8 mouse cellular contexts compared by ENCODE assay signal in genomic region chr12:75918914-75919313, GRCm38 (mm10).
DNase-seq lines count a peak whose midpoint lies in the region; ATAC-seq and TF ChIP-seq lines count a peak whose summit lies in the region.

No protein-coding gene starts in this region.

- 0 out of 2 replicates have a peak, but pooled peaks have one; percentile 40 for ATAC-seq in intestine, embryonic 14.5 days (replicated peaks; ENCODE audit: low FRiP score, low TSS enrichment, low read depth)
- no peak for ATAC-seq in intestine, embryonic 15.5 days
- no peak for ATAC-seq in midbrain, postnatal 0 days (ENCODE audit: low FRiP score)
- ATAC-seq in monocyte, adult 5-6 weeks (replicated peaks; ENCODE audit: insufficient number of reproducible peaks, low FRiP score, low TSS enrichment, poor library complexity, severe bottlenecking), result no peak

- H3K27ac ChIP-seq in intestine, embryonic 14.5 days (ENCODE audit: low read depth), result no peak overlapping the region
- no peak overlapping the region for H3K27ac ChIP-seq in intestine, embryonic 15.5 days
- H3K27ac ChIP-seq in ES-E14 (ENCODE audit: insufficient read depth, low read depth, low read length, poor library complexity, severe bottlenecking), result no peak overlapping the region
- H3K27ac ChIP-seq in midbrain, postnatal 0 days (ENCODE audit: low read depth, low read length), result no peak overlapping the region

- peaks cover 15% of the 10 kb centered on the region for H3K36me3 ChIP-seq in intestine, embryonic 14.5 days (ENCODE audit: control insufficient read depth, insufficient read depth, low read length)
- H3K36me3 ChIP-seq in intestine, embryonic 15.5 days, result no peaks in the 10 kb centered on the region; the same call in 1 of the 2 replicates
- H3K36me3 ChIP-seq in ES-E14 (ENCODE audit: control insufficient read depth, insufficient read depth, low read length, poor library complexity, severe bottlenecking), result no peaks in the 10 kb centered on the region
- no peaks in the 10 kb centered on the region for H3K36me3 ChIP-seq in midbrain, postnatal 0 days (ENCODE audit: insufficient read depth, low read length)

- H3K4me1 ChIP-seq in intestine, embryonic 14.5 days (replicated peaks; ENCODE audit: control insufficient read depth, insufficient read depth, low read length), result no peaks in the 10 kb centered on the region
- H3K4me1 ChIP-seq in intestine, embryonic 15.5 days (replicated peaks), result no peaks in the 10 kb centered on the region
- no peaks in the 10 kb centered on the region for H3K4me1 ChIP-seq in ES-E14 (ENCODE audit: control insufficient read depth in 2 of 2, insufficient read depth in 2 of 2, low read length in 2 of 2, poor library complexity in 1 of 2)
- no peaks in the 10 kb centered on the region for H3K4me1 ChIP-seq in midbrain, postnatal 0 days (ENCODE audit: insufficient read depth, low read length)

- in situ Hi-C loops in ES-E14 (cut with MboI; ENCODE audit: low sequenced_read_pairs in 2 of 2, unreplicated experiment in 2 of 2), result no loop called here

- no peak overlapping the region for H3K4me2 ChIP-seq in intestine, embryonic 14.5 days (ENCODE audit: low read length)
- no peak overlapping the region for H3K4me2 ChIP-seq in intestine, embryonic 15.5 days (replicated peaks)
- no peak overlapping the region for H3K4me2 ChIP-seq in midbrain, postnatal 0 days (ENCODE audit: low read depth, low read length, poor library complexity, severe bottlenecking)

- no peak overlapping the region for H3K4me3 ChIP-seq in intestine, embryonic 14.5 days (ENCODE audit: low read depth, low read length)
- no peak overlapping the region for H3K4me3 ChIP-seq in intestine, embryonic 15.5 days (replicated peaks)
- H3K4me3 ChIP-seq in ES-E14 (ENCODE audit: insufficient read depth in 1 of 2, low read depth in 1 of 2, low read length in 2 of 2, poor library complexity in 1 of 2, severe bottlenecking in 1 of 2), result no peak overlapping the region
- H3K4me3 ChIP-seq in midbrain, postnatal 0 days (ENCODE audit: low read depth, low read length), result no peak overlapping the region

- peak; percentile 78 for TF ChIP-seq CTCF in midbrain, postnatal 0 days (IDR thresholded peaks at IDR 0.05)

- 50% methylated on average over 6 of the region's 6 CpGs for WGBS in intestine, embryonic 14.5 days
- WGBS in intestine, embryonic 15.5 days, result 55% methylated on average over 6 of the region's 6 CpGs
- 48% methylated on average over 6 of the region's 6 CpGs for WGBS in midbrain, postnatal 0 days

- no peak overlapping the region for H3K9ac ChIP-seq in intestine, embryonic 14.5 days (ENCODE audit: low read length)
- no peak overlapping the region for H3K9ac ChIP-seq in intestine, embryonic 15.5 days
- H3K9ac ChIP-seq in ES-E14 (ENCODE audit: insufficient read depth, low read depth, low read length, poor library complexity, severe bottlenecking), result no peak overlapping the region
- no peak overlapping the region for H3K9ac ChIP-seq in midbrain, postnatal 0 days (replicated peaks; ENCODE audit: low read length, poor library complexity, severe bottlenecking)

- DNase-seq in intestine, embryonic 14.5 days (ENCODE audit: low spot score), result peak; percentile 68
- peak; percentile 46 for DNase-seq in ES-E14 (ENCODE audit: low read depth, low spot score)
- peak; percentile 13 to 28 for DNase-seq in cerebellum, adult 18-20 months
- DNase-seq in layer of hippocampus, adult 11-12 months (ENCODE audit: low spot score), result peak; percentile 53
- peak; percentile 82 for DNase-seq in midbrain, postnatal 0 days (ENCODE audit: low spot score)
- DNase-seq in spleen, postnatal 36 days (ENCODE audit: low spot score in 2 of 2), result no peak

- no peaks in the 10 kb centered on the region for H3K9me3 ChIP-seq in intestine, embryonic 14.5 days (ENCODE audit: control insufficient read depth, low read length)
- H3K9me3 ChIP-seq in intestine, embryonic 15.5 days, result no peaks in the 10 kb centered on the region
- no peaks in the 10 kb centered on the region for H3K9me3 ChIP-seq in ES-E14 (ENCODE audit: control insufficient read depth, insufficient read depth, low read depth, low read length)
- H3K9me3 ChIP-seq in midbrain, postnatal 0 days (ENCODE audit: low read length), result no peaks in the 10 kb centered on the region

- H3K27me3 ChIP-seq in intestine, embryonic 14.5 days (replicated peaks; ENCODE audit: control insufficient read depth, insufficient read depth, low read length), result no peaks in the 10 kb centered on the region
- no peaks in the 10 kb centered on the region for H3K27me3 ChIP-seq in intestine, embryonic 15.5 days (replicated peaks)
- H3K27me3 ChIP-seq in midbrain, postnatal 0 days (ENCODE audit: insufficient read depth, low read length), result no peaks in the 10 kb centered on the region

TF ChIP-seq in ES-E14, 5 proteins besides CTCF, POLR2A, EP300 and RAD21:
- no peak for TF ChIP-seq HCFC1 (IDR thresholded peaks at IDR 0.05; ENCODE audit: borderline replicate concordance, insufficient read depth, low read length)
- TF ChIP-seq ZC3H11A (IDR thresholded peaks at IDR 0.05; ENCODE audit: borderline replicate concordance, low read depth, low read length), result no peak
- no peak for TF ChIP-seq MAFK (IDR thresholded peaks at IDR 0.05; ENCODE audit: insufficient read depth, low read depth, low read length)
- TF ChIP-seq CHD2 (IDR thresholded peaks at IDR 0.05; ENCODE audit: low read depth, low read length), result no peak
- no peak for TF ChIP-seq ZNF384 (IDR thresholded peaks at IDR 0.05; ENCODE audit: low read depth, low read length)
TF ChIP-seq in ES-E14: peak in this region for 0.

Comparison
In these comparisons a context has a peak if more than half of its experiments do, and no peak if none do; other contexts are left out.
1. DNase-seq: peak in intestine, embryonic 14.5 days (single experiment), ES-E14 (single experiment), cerebellum, adult 18-20 months (2 of 2), layer of hippocampus, adult 11-12 months (single experiment) and midbrain, postnatal 0 days (single experiment); none in spleen, postnatal 36 days (0 of 2).